Mouse (Mus musculus) brain, embryonic 14.5 days (tissue): Measurements from ENCODE around the gene Tbc1d7.

Experiments
- CTCF ChIP-seq: fragments of 200-500 bp; IDR thresholded peaks from 2 replicates; pipeline ENCODE4 v1.5.1; 2012; ENCODE audit warnings: inconsistent platforms, mild to moderate bottlenecking, moderate library complexity, borderline replicate concordance; ENCODE audit not compliant: insufficient read depth, insufficient read length; ENCODE audit errors: extremely low read depth
- POLR2A ChIP-seq: fragments of 200-500 bp; IDR thresholded peaks from 2 replicates; pipeline ENCODE4 v1.6.1; 2012; ENCODE audit warnings: mild to moderate bottlenecking, inconsistent platforms, borderline replicate concordance; ENCODE audit not compliant: poor library complexity, insufficient read depth, insufficient read length, severe bottlenecking; ENCODE audit errors: extremely low read depth

- TF ChIP-seq POLR2A (no peak), CTCF (peak; percentile 78)
Observed at GRCm38 (mm10) chr13:43173262-43173661, 2.0 kb upstream of the Tbc1d7 start.
